Mouse (Mus musculus): ENCODE measurements around the gene Prkaca.
"Not testable (repeated sequence)": the region's sequence is repeated elsewhere in the genome, so short reads cannot be mapped to it uniquely, and the experiment has no call there.

Prkaca gene

GRCm38 (mm10) chr8:83974521-83974920 is 1.7 kb downstream of the Prkaca start:
- no peak for DNase-seq (ENCODE audit: low read depth, low spot score)

GRCm38 (mm10) chr8:83976101-83976630 is 3.4 kb downstream of the Prkaca start:
- DNase-seq (ENCODE audit: low read depth, low spot score): no peak

GRCm38 (mm10) chr8:83976779-83977350 is 4.1 kb downstream of the Prkaca start:
- no peak for DNase-seq (ENCODE audit: low read depth, low spot score)

GRCm38 (mm10) chr8:83977646-83978045 is 4.9 kb downstream of the Prkaca start:
- no peak for DNase-seq (ENCODE audit: low read depth, low spot score)

- DNase-seq (ENCODE audit: low read depth, low spot score): no peak
Measured at GRCm38 (mm10) chr8:83978200-83978599, 5.4 kb downstream of the Prkaca start.

- no peak for DNase-seq (ENCODE audit: low read depth, low spot score)
Measured at GRCm38 (mm10) chr8:83980250-83980649, 7.5 kb downstream of the Prkaca start.

- DNase-seq (ENCODE audit: low read depth, low spot score): no peak
Measured at GRCm38 (mm10) chr8:83980845-83981244, 8.1 kb downstream of the Prkaca start.

GRCm38 (mm10) chr8:83981533-83981932 is 8.7 kb downstream of the Prkaca start:
- DNase-seq (ENCODE audit: low read depth, low spot score): no peak

GRCm38 (mm10) chr8:83982449-83982848 is 9.7 kb downstream of the Prkaca start:
- no peak for DNase-seq (ENCODE audit: low read depth, low spot score)

GRCm38 (mm10) chr8:83983222-83983621 is 10.4 kb downstream of the Prkaca start:
- not testable (repeated sequence) for DNase-seq (ENCODE audit: low read depth, low spot score)

GRCm38 (mm10) chr8:83989243-83989642 is 16.4 kb downstream of the Prkaca start:
- DNase-seq (ENCODE audit: low read depth, low spot score): no peak

GRCm38 (mm10) chr8:83990170-83990569 is 17.4 kb downstream of the Prkaca start:
- no peak for DNase-seq (ENCODE audit: low read depth, low spot score)

- no peak for DNase-seq (ENCODE audit: low read depth, low spot score)
Measured at GRCm38 (mm10) chr8:83992488-83992887, 19.7 kb downstream of the Prkaca start.

GRCm38 (mm10) chr8:83994030-83994429 is 21.2 kb downstream of the Prkaca start:
- no peak for DNase-seq (ENCODE audit: low read depth, low spot score)

- no peak for DNase-seq (ENCODE audit: low read depth, low spot score)
Measured at GRCm38 (mm10) chr8:83995973-83996372, 23.2 kb downstream of the Prkaca start.

GRCm38 (mm10) chr8:83996567-83997505 is 24.0 kb downstream of the Prkaca start:
- peak; percentile 90 for DNase-seq (ENCODE audit: low read depth, low spot score)

GRCm38 (mm10) chr8:83997511-83998141 is 24.8 kb downstream of the Prkaca start, which contains the start of gene Samd1:
TSS of gene Samd1 (plus strand) at chr8:83997672.
- DNase-seq (ENCODE audit: low read depth, low spot score): peak; percentile 52

GRCm38 (mm10) chr8:83998231-83999056 is 25.7 kb downstream of the Prkaca start:
- peak; percentile 72 for DNase-seq (ENCODE audit: low read depth, low spot score)

GRCm38 (mm10) chr8:83999057-83999705 is 26.4 kb downstream of the Prkaca start:
- no peak for DNase-seq (ENCODE audit: low read depth, low spot score)

- DNase-seq (ENCODE audit: low read depth, low spot score): no peak
Measured at GRCm38 (mm10) chr8:83999825-84000224, 27.0 kb downstream of the Prkaca start.
